Mouse (Mus musculus): ENCODE data around the gene Cyp2c23. TPM values are rescaled to one million over a fixed set of nuclear protein-coding genes. Genes with fewer than 3 reads are reported as not detected.

The Cyp2c23 gene
- total and polyA plus RNA-seq, 2 experiments from 2014 or later: not detected

GRCm38 (mm10) chr19:44069121-44069913, 40.3 kb upstream of the Cyp2c23 start, which contains the start of gene Erlin1:
Gene Erlin1 (minus strand): TSS chr19:44069785.
- under 1% methylated on average over 69 of the region's 75 CpGs for WGBS
- Histone ChIP-seq H3K36me3 (ENCODE audit: insufficient read depth, low read length) (peaks cover 4% of the 10 kb centered on the region; the same call in 1 of the 2 replicates), H3K4me3 (ENCODE audit: low read depth, low read length) (peak within 1 kb of the TSS; percentile 71), H3K4me1 (ENCODE audit: insufficient read depth, low read length) (no peaks in the 10 kb centered on the region), H3K9me3 (ENCODE audit: low read length) (no peaks in the 10 kb centered on the region), H3K9ac (replicated peaks; ENCODE audit: low read length, poor library complexity, severe bottlenecking) (peak within 1 kb of the TSS; percentile 62), H3K27ac (ENCODE audit: low read depth, low read length) (peak within 1 kb of the TSS; percentile 71), H3K4me2 (ENCODE audit: low read depth, low read length, poor library complexity, severe bottlenecking) (peak within 1 kb of the TSS; percentile 87), H3K27me3 (ENCODE audit: insufficient read depth, low read length) (no peaks in the 10 kb centered on the region)
- 0 out of 2 replicates have a peak, but pooled peaks have one; percentile 3 for TF ChIP-seq CTCF (IDR thresholded peaks at IDR 0.05)
- ATAC-seq (ENCODE audit: low FRiP score) (peak; percentile 93), DNase-seq (ENCODE audit: low spot score) (peak; percentile 91)

- ATAC-seq (ENCODE audit: low FRiP score): no peak
- 86% methylated on average over 4 of the region's 4 CpGs for WGBS
These were observed 39.2 kb upstream of the Cyp2c23 start for GRCm38 (mm10) chr19:44068232-44068631.

GRCm38 (mm10) chr19:44067323-44068049, 38.5 kb upstream of the Cyp2c23 start:
- no peak for DNase-seq (ENCODE audit: low spot score)
- Histone ChIP-seq H3K27me3 (ENCODE audit: insufficient read depth, low read length) (no peaks in the 10 kb centered on the region), H3K9ac (replicated peaks; ENCODE audit: low read length, poor library complexity, severe bottlenecking) (no peak overlapping the region), H3K4me1 (ENCODE audit: insufficient read depth, low read length) (no peaks in the 10 kb centered on the region), H3K36me3 (ENCODE audit: insufficient read depth, low read length) (peaks cover under 1% of the 10 kb centered on the region; the same call in 1 of the 2 replicates), H3K4me3 (ENCODE audit: low read depth, low read length) (no peak overlapping the region), H3K27ac (ENCODE audit: low read depth, low read length) (no peak overlapping the region), H3K9me3 (ENCODE audit: low read length) (no peaks in the 10 kb centered on the region), H3K4me2 (ENCODE audit: low read depth, low read length, poor library complexity, severe bottlenecking) (no peak overlapping the region)
- ATAC-seq (ENCODE audit: low FRiP score): no peak
- 81% methylated on average over 9 of the region's 9 CpGs for WGBS
- no peak for TF ChIP-seq CTCF (IDR thresholded peaks at IDR 0.05)

More at GRCm38 (mm10) chr19:44068232-44068631, 39.2 kb upstream of the Cyp2c23 start:
- Histone ChIP-seq H3K27ac (ENCODE audit: low read depth, low read length) (no peak overlapping the region), H3K9me3 (ENCODE audit: low read length) (no peaks in the 10 kb centered on the region), H3K27me3 (ENCODE audit: insufficient read depth, low read length) (no peaks in the 10 kb centered on the region), H3K9ac (replicated peaks; ENCODE audit: low read length, poor library complexity, severe bottlenecking) (no peak overlapping the region), H3K4me2 (ENCODE audit: low read depth, low read length, poor library complexity, severe bottlenecking) (peak overlapping the region; percentile 87), H3K4me1 (ENCODE audit: insufficient read depth, low read length) (no peaks in the 10 kb centered on the region), H3K36me3 (ENCODE audit: insufficient read depth, low read length) (peaks cover 4% of the 10 kb centered on the region; the same call in 1 of the 2 replicates), H3K4me3 (ENCODE audit: low read depth, low read length) (peak overlapping the region; percentile 71)
- no peak for DNase-seq (ENCODE audit: low spot score)
- TF ChIP-seq CTCF (IDR thresholded peaks at IDR 0.05): no peak

GRCm38 (mm10) chr19:44064734-44065133, 35.7 kb upstream of the Cyp2c23 start:
- ATAC-seq (ENCODE audit: low FRiP score) (no peak), DNase-seq (ENCODE audit: low spot score) (no peak)
- WGBS: 97% methylated on average over 2 of the region's 2 CpGs

GRCm38 (mm10) chr19:44063773-44064172, 34.8 kb upstream of the Cyp2c23 start:
- TF ChIP-seq CTCF (IDR thresholded peaks at IDR 0.05): no peak
- Histone ChIP-seq H3K27me3 (ENCODE audit: insufficient read depth, low read length) (no peaks in the 10 kb centered on the region), H3K4me2 (ENCODE audit: low read depth, low read length, poor library complexity, severe bottlenecking) (no peak overlapping the region), H3K27ac (ENCODE audit: low read depth, low read length) (no peak overlapping the region), H3K4me1 (ENCODE audit: insufficient read depth, low read length) (no peaks in the 10 kb centered on the region), H3K9me3 (ENCODE audit: low read length) (no peaks in the 10 kb centered on the region), H3K9ac (replicated peaks; ENCODE audit: low read length, poor library complexity, severe bottlenecking) (no peak overlapping the region), H3K4me3 (ENCODE audit: low read depth, low read length) (no peak overlapping the region), H3K36me3 (ENCODE audit: insufficient read depth, low read length) (peaks cover 13% of the 10 kb centered on the region)
- DNase-seq (ENCODE audit: low spot score) (no peak), ATAC-seq (ENCODE audit: low FRiP score) (no peak)
- WGBS: 95% methylated on average over 7 of the region's 7 CpGs

More at GRCm38 (mm10) chr19:44064734-44065133, 35.7 kb upstream of the Cyp2c23 start:
- Histone ChIP-seq H3K9ac (replicated peaks; ENCODE audit: low read length, poor library complexity, severe bottlenecking) (no peak overlapping the region), H3K9me3 (ENCODE audit: low read length) (no peaks in the 10 kb centered on the region), H3K4me1 (ENCODE audit: insufficient read depth, low read length) (no peaks in the 10 kb centered on the region), H3K27me3 (ENCODE audit: insufficient read depth, low read length) (no peaks in the 10 kb centered on the region), H3K27ac (ENCODE audit: low read depth, low read length) (no peak overlapping the region), H3K4me3 (ENCODE audit: low read depth, low read length) (no peak overlapping the region), H3K4me2 (ENCODE audit: low read depth, low read length, poor library complexity, severe bottlenecking) (no peak overlapping the region), H3K36me3 (ENCODE audit: insufficient read depth, low read length) (peaks cover 6% of the 10 kb centered on the region)
- no peak for TF ChIP-seq CTCF (IDR thresholded peaks at IDR 0.05)

Data from midbrain, postnatal 0 days (tissue).